Mouse (Mus musculus) kidney, embryonic 15.5 days (tissue): Measurements from ENCODE around the gene Arpc1a. TPM values are rescaled to one million over a fixed set of nuclear protein-coding genes. Genes with fewer than 3 reads are reported as not detected.

ENCODE experiments used
- ATAC-seq: fragments of 200-750 bp; cut with Nextera tagmentation; replicated peaks from 2 replicates; pipeline ENCODE4 v1.8.0; 2017; ENCODE audit warnings: moderate TSS enrichment; ENCODE audit not compliant: low FRiP score
- H3K27ac ChIP-seq: fragments of 300-500 bp; sonication (generic); 2 replicates; pipeline ENCODE4 v1.5.1; 2015; ENCODE audit warnings: mild to moderate bottlenecking, inconsistent platforms
- H3K27me3 ChIP-seq: fragments of 300-500 bp; sonication (generic); 2 replicates; pipeline ENCODE4 v1.6.1; 2015; ENCODE audit warnings: inconsistent platforms
- H3K36me3 ChIP-seq: fragments of 300-500 bp; sonication (generic); 2 replicates; pipeline ENCODE4 v1.6.1; 2015; ENCODE audit warnings: inconsistent platforms
- H3K4me1 ChIP-seq: fragments of 300-500 bp; sonication (generic); 2 replicates; pipeline ENCODE4 v1.6.1; 2015; ENCODE audit warnings: inconsistent platforms
- H3K4me2 ChIP-seq: fragments of 300-500 bp; sonication (generic); 2 replicates; pipeline ENCODE4 v1.6.1; 2015; ENCODE audit warnings: moderate library complexity, mild to moderate bottlenecking, inconsistent platforms
- H3K4me3 ChIP-seq: fragments of 300-500 bp; sonication (generic); replicated peaks from 2 replicates; pipeline ENCODE4 v1.5.1; 2015; ENCODE audit warnings: mild to moderate bottlenecking, inconsistent platforms
- H3K9ac ChIP-seq: fragments of 300-500 bp; sonication (generic); 2 replicates; pipeline ENCODE4 v1.6.1; 2015; ENCODE audit warnings: mild to moderate bottlenecking, inconsistent platforms
- H3K9me3 ChIP-seq: fragments of 300-500 bp; sonication (generic); replicated peaks from 2 replicates; pipeline ENCODE4 v1.6.1; 2016; ENCODE audit warnings: inconsistent platforms
- WGBS: fragments of 180-500 bp; shearing (Covaris S2); methylation state at CpG from one replicate; pipeline ENCODE4 v1.1.7; 2015; ENCODE audit warnings: mixed read lengths; 5-methylcytosine and 5-hydroxymethylcytosine counted together
- polyA plus RNA-seq: library from polyadenylated mRNA; unstranded; fragments of >200 nt; fragmentation: Nextera tagmentation; extraction: Ambion mirVana; gene quantifications from 2 replicates; pipeline ENCODE4 v1.2.1, GENCODE M21; 2015

The Arpc1a gene
- polyA plus RNA-seq, 1 experiment from 2014 or later = 140 TPM

DNA sequence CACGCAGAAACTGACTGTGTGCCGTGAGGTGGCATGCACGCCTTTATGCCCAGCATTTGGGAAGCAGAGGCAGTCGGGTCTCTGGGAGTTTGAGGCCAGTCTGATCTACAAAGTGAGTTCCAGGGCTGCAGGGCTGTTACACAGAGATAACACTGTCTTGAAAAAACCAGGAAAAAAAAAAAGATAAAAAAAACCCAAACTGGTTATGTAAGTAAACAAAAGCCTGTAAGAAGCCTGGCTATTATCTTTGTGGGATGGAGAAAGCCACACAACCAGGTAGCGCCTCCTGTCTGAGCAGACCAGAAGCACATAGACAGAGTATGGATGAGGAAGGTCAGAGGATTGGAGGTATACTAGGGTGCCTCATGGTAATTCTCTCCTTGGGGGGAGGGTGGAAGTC, 69.1 kb downstream of the Arpc1a start:
- H3K27ac ChIP-seq = no peak overlapping the region
- no peak overlapping the region for H3K4me2 ChIP-seq
- no peaks in the 10 kb centered on the region for H3K4me1 ChIP-seq
- no peaks in the 10 kb centered on the region for H3K27me3 ChIP-seq
- no peak overlapping the region for H3K9ac ChIP-seq
- no peak for ATAC-seq
- H3K9me3 ChIP-seq = no peaks in the 10 kb centered on the region
- no peak overlapping the region for H3K4me3 ChIP-seq
- H3K36me3 ChIP-seq = peaks cover 93% of the 10 kb centered on the region
- 92% methylated on average over 5 of the region's 5 CpGs for WGBS

Other genes starting within 250 kb of the Arpc1a start
- 14.0 and 15.4 TPM in 2 replicates for gene Smurf1, start 118.0 kb upstream of the Arpc1a start, polyA plus RNA-seq
- not detected in 2 replicates for gene Gm4871, start 51.1 kb upstream of the Arpc1a start, polyA plus RNA-seq
- gene 1700018F24Rik, start 40.8 kb upstream of the Arpc1a start, polyA plus RNA-seq = not detected in 2 replicates
- not detected in 2 replicates for gene Kpna7, start 200 bp downstream of the Arpc1a start, polyA plus RNA-seq
- 294 and 313 TPM in 2 replicates for gene Arpc1b, start 30.4 kb downstream of the Arpc1a start, polyA plus RNA-seq
- 104 and 106 TPM in 2 replicates for gene Pdap1, start 56.4 kb downstream of the Arpc1a start, polyA plus RNA-seq
- 196 TPM in 2 replicates for gene Bud31, start 56.5 kb downstream of the Arpc1a start, polyA plus RNA-seq
- 16.9 and 17.4 TPM in 2 replicates for gene Ptcd1, start 83.3 kb downstream of the Arpc1a start, polyA plus RNA-seq
- gene Cpsf4, start 83.4 kb downstream of the Arpc1a start, polyA plus RNA-seq = 52.0 and 57.6 TPM in 2 replicates
- gene Atp5j2, start 108.2 kb downstream of the Arpc1a start, polyA plus RNA-seq = 744 and 779 TPM in 2 replicates
- gene Zkscan14, start 118.0 kb downstream of the Arpc1a start, polyA plus RNA-seq = 8.1 and 9.9 TPM in 2 replicates
- 14.1 and 14.4 TPM in 2 replicates for gene Zkscan5, start 120.7 kb downstream of the Arpc1a start, polyA plus RNA-seq
- 31.3 and 34.5 TPM in 2 replicates for gene Zfp655, start 147.9 kb downstream of the Arpc1a start, polyA plus RNA-seq
- gene Zscan25, start 196.7 kb downstream of the Arpc1a start, polyA plus RNA-seq = 0.48 and 0.61 TPM in 2 replicates